Mouse (Mus musculus): ENCODE measurements at regions not wholly inside any gene's neighbourhood (a gene's known extent, or its start where the extent isn't known, plus 50 kb on each side); places are given as distances from the start of the nearest gene placed in this dataset.

GRCm38 (mm10) chr12:33620391-33620790 is 191.0 kb downstream of the Twistnb start:
- no peak for TF ChIP-seq POLR2A (IDR thresholded peaks at IDR 0.05; ENCODE audit: insufficient read depth, low read depth, low read length)
- no peak for TF ChIP-seq CTCF (IDR thresholded peaks at IDR 0.05)

Measured in heart, adult 2 months (tissue).